Mouse (Mus musculus): Measurements from ENCODE around the gene Jakmip3.

DNA sequence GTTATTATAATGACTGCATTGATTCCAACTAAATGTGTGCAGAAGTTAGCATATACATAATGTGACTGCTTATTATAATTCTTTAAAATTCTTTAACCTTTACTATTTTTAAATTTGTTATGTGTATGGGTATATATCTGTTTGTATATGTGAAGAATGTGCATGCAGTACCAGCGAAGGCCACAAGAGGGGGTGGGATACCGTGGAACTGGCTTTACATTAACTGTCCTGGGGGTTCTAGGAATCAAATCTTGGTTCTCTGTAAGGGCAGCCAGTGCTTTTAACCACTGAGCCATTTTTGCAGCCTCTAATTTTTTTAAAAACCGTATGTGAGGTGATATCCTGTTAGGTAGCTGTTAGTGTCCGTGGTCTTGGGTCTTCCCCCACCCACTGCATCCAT, 140.2 kb downstream of the Jakmip3 start:
- TF ChIP-seq CTCF (IDR thresholded peaks at IDR 0.05; ENCODE audit: low read depth, low read length), result no peak
- TF ChIP-seq POLR2A (IDR thresholded peaks at IDR 0.05; ENCODE audit: borderline replicate concordance, low read depth, low read length), result no peak

Measured in bone marrow macrophage, adult 2 months (primary cell).